Mouse (Mus musculus) lung, embryonic 14.5 days (tissue): ENCODE measurements around the gene Casc1. TPM values are rescaled to one million over a fixed set of nuclear protein-coding genes. Genes with fewer than 3 reads are reported as not detected.

Source experiments
- ATAC-seq: fragments of 200-750 bp; cut with Nextera tagmentation; 2 replicates; pipeline ENCODE4 v1.8.0; 2017; ENCODE audit warnings: mild to moderate bottlenecking, moderate TSS enrichment, moderate library complexity; ENCODE audit not compliant: insufficient read depth
- DNase-seq: peaks from one replicate; pipeline ENCODE4 v3.0.0-alpha.2; 2015
- H3K27ac ChIP-seq: fragments of 300-500 bp; sonication (generic); 2 replicates; pipeline ENCODE4 v1.5.1; 2014; ENCODE audit warnings: low read depth, mild to moderate bottlenecking, moderate library complexity
- H3K27me3 ChIP-seq: fragments of 300-500 bp; sonication (generic); 2 replicates; pipeline ENCODE4 v1.6.1; 2014; ENCODE audit warnings: low read length, control low read depth; ENCODE audit not compliant: insufficient read depth
- H3K36me3 ChIP-seq: fragments of 300-500 bp; sonication (generic); 2 replicates; pipeline ENCODE4 v1.6.1; 2014; ENCODE audit warnings: control low read depth; ENCODE audit not compliant: insufficient read depth
- H3K4me1 ChIP-seq: fragments of 300-500 bp; sonication (generic); 2 replicates; pipeline ENCODE4 v1.6.1; 2014; ENCODE audit warnings: antibody characterized with exemption, control low read depth; ENCODE audit not compliant: insufficient read depth
- H3K4me2 ChIP-seq: fragments of 300-500 bp; sonication (generic); 2 replicates; pipeline ENCODE4 v1.6.1; 2014; ENCODE audit warnings: mild to moderate bottlenecking
- H3K4me3 ChIP-seq: fragments of 300-500 bp; sonication (generic); 2 replicates; pipeline ENCODE4 v1.5.1; 2014; ENCODE audit warnings: low read depth, low read length
- H3K9ac ChIP-seq: fragments of 300-500 bp; sonication (generic); 2 replicates; pipeline ENCODE4 v1.6.1; 2014
- H3K9me3 ChIP-seq: fragments of 300-500 bp; sonication (generic); 2 replicates; pipeline ENCODE4 v1.6.1; 2016; ENCODE audit warnings: low read depth, low read length, control low read depth
- CTCF ChIP-seq: IDR thresholded peaks from 2 replicates; pipeline ENCODE4 v1.5.1; 2016; ENCODE audit warnings: antibody characterized with exemption, low read depth
- WGBS: fragments of 180-500 bp; shearing (Covaris S2); extraction: QIAGEN DNeasy Blood & Tissue Kit; methylation state at CpG from one replicate; pipeline ENCODE4 v1.1.7; 2014; 5-methylcytosine and 5-hydroxymethylcytosine counted together
- polyA plus RNA-seq: library from polyadenylated mRNA; unstranded; fragments of >200 nt; fragmentation: Nextera tagmentation; extraction: Ambion mirVana; gene quantifications from 2 replicates; pipeline ENCODE4 v1.2.1, GENCODE M21; 2014

Gene Casc1
- polyA plus RNA-seq, 1 experiment from 2014 or later, result 0.50 TPM

- H3K27me3 ChIP-seq, result no peaks in the 10 kb centered on the region
- ATAC-seq, result no peak
- H3K36me3 ChIP-seq, result no peaks in the 10 kb centered on the region
- no peak for TF ChIP-seq CTCF
- no peak for DNase-seq
- H3K9ac ChIP-seq, result no peak overlapping the region
- peak overlapping the region; percentile 24; the same call in 1 of the 2 replicates for H3K27ac ChIP-seq
- H3K9me3 ChIP-seq, result no peaks in the 10 kb centered on the region
- H3K4me2 ChIP-seq, result no peak overlapping the region
- no peak overlapping the region for H3K4me3 ChIP-seq
- H3K4me1 ChIP-seq, result no peaks in the 10 kb centered on the region
- WGBS, result 36% methylated on average over 7 of the region's 7 CpGs
Observed at GRCm38 (mm10) chr6:145125591-145126113, 85.2 kb downstream of the Casc1 start.

Other genes starting within 250 kb of the Casc1 start
- 13.6 and 14.9 TPM in 2 replicates for gene Bcat1, start 134.8 kb downstream of the Casc1 start, polyA plus RNA-seq
- gene Lrmp, start 95.4 kb downstream of the Casc1 start, polyA plus RNA-seq, result 1.4 and 2.3 TPM in 2 replicates
- gene Etfrf1, start 129 bp upstream of the Casc1 start, polyA plus RNA-seq, result 23.9 and 24.5 TPM in 2 replicates
- gene Kras, start 39.2 kb upstream of the Casc1 start, polyA plus RNA-seq, result 110 and 116 TPM in 2 replicates